Comparison of ENCODE assay signal across 9 mouse cellular contexts in the genomic region with DNA sequence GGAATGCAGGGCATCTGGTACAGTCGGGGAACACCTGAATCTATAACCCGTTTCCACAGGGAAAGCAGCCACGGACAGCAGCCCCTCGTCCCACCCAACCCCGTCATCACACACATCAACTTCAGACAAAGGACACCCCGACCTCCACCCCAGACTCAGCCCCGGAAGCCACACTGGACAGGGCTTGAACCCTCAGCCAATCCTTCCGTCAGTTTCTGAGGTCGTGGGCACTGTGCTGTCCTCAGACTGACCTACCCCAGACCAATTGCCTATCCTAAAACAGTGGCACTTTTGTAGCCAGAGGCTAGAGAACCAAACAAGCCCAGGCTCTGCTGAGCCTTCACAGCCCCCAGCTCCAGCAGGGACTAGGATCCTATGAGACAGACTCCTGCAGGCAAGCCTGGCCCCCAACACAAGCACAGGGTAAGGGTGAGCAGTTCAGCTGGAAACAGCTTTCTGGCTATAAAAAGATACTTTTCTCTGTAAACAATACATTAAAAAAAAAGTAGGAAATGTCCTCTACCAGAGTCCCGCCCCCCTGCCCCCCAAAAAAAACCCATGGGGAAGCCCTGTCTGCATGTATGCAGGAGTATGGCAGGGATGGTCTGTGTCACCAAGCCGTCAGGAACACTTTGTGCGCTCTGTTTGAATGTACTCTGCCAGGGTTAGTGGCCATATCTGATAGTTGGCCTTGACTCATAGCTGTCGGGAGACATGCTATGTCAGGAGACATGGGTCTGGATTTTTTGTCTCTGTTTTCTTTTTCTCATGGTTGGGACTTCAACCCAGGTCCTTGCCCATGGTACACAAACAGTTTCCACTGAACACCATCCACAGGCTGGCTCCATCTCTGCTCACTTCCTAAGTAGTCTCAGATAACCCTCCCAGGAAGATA. TPM values are rescaled to one million over a fixed set of nuclear protein-coding genes. Genes with fewer than 3 reads are reported as not detected.
A peak's percentile ranks its signal among the peaks of the same experiment; 100 is the strongest.
DNase-seq lines count a peak whose midpoint lies in the region; ATAC-seq lines count a peak whose summit lies in the region.
"Had no signal": no experiment of that assay in that cellular context is flagged by ENCODE, and none has a peak within 500 bp of the region (broad histone marks: within the 10 kb centered on the region; RNA-seq: fewer than 3 reads in every experiment).

No protein-coding gene starts in this region.

- no peak for DNase-seq in kidney, adult 9 months
- DNase-seq in embryo, embryonic 9.5 days (ENCODE audit: extremely low spot score): peak; percentile 8
- DNase-seq in heart, postnatal 36 days: peak; percentile 24 to 44
- peak; percentile 45 for DNase-seq in lung, postnatal 25 days (ENCODE audit: low spot score)
- DNase-seq in ovary, postnatal 14 days (ENCODE audit: low spot score): no peak
- no peak for DNase-seq in frontal cortex, postnatal 36 days (ENCODE audit: low spot score in 2 of 2)
- DNase-seq: cerebellum, postnatal 25 days had no signal

- H3K4me3 ChIP-seq in kidney, embryonic 15.5 days (replicated peaks): no peak overlapping the region
- no peak overlapping the region for H3K4me3 ChIP-seq in forebrain, embryonic 13.5 days

- ATAC-seq in kidney, embryonic 15.5 days (replicated peaks; ENCODE audit: low FRiP score): no peak
- no peak for ATAC-seq in forebrain, embryonic 13.5 days

- intact Hi-C loops in heart, postnatal 36 days (cut with DNase I): loop anchor here (1.0 to 5.0 kb wide), 4 partner anchors 24 to 133 kb away; partner anchors contain the start of gene Inpp5a

- H3K36me3 ChIP-seq in kidney, embryonic 15.5 days: no peaks in the 10 kb centered on the region
- H3K36me3 ChIP-seq in forebrain, embryonic 13.5 days (ENCODE audit: poor library complexity, severe bottlenecking): no peaks in the 10 kb centered on the region

- H3K27ac ChIP-seq in kidney, embryonic 15.5 days: peak overlapping the region; percentile 86
- H3K27ac ChIP-seq in forebrain, embryonic 13.5 days: no peak overlapping the region

- no peaks in the 10 kb centered on the region for H3K27me3 ChIP-seq in kidney, embryonic 15.5 days
- H3K27me3 ChIP-seq in forebrain, embryonic 13.5 days: no peaks in the 10 kb centered on the region

- H3K9ac ChIP-seq in kidney, embryonic 15.5 days: no peak overlapping the region
- H3K9ac ChIP-seq in forebrain, embryonic 13.5 days: no peak overlapping the region

- WGBS in kidney, embryonic 15.5 days: 67% methylated on average over 13 of the region's 13 CpGs
- WGBS in forebrain, embryonic 13.5 days: 85% methylated on average over 13 of the region's 13 CpGs

- no peak overlapping the region for H3K4me2 ChIP-seq in kidney, embryonic 15.5 days
- H3K4me2 ChIP-seq in forebrain, embryonic 13.5 days: no peak overlapping the region

- peaks cover 50% of the 10 kb centered on the region for H3K4me1 ChIP-seq in kidney, embryonic 15.5 days
- H3K4me1 ChIP-seq in forebrain, embryonic 13.5 days: peaks cover 31% of the 10 kb centered on the region

- no peaks in the 10 kb centered on the region for H3K9me3 ChIP-seq in kidney, embryonic 15.5 days (replicated peaks)
- no peaks in the 10 kb centered on the region for H3K9me3 ChIP-seq in forebrain, embryonic 13.5 days (replicated peaks)

RNA-seq across cellular contexts. Expression of gene Inpp5a, which starts 23.7 kb away (rescaled TPM):
- polyA plus RNA-seq in kidney, embryonic 15.5 days (2015; fragmentation: Nextera tagmentation; extraction: Ambion mirVana): 19.1 and 22.2 TPM in 2 replicates
- 100 to 1,000 TPM; 273 to 286 TPM for total RNA-seq in heart, postnatal 36 days (2021)
- polyA plus RNA-seq in forebrain, embryonic 13.5 days (2015; fragmentation: Nextera tagmentation; extraction: Ambion mirVana): 9.7 and 11.1 TPM in 2 replicates

Comparison
In these comparisons a context has a peak if more than half of its experiments do, and no peak if none do; other contexts are left out.
1. DNase-seq: peak in embryo, embryonic 9.5 days (single experiment), heart, postnatal 36 days (2 of 2) and lung, postnatal 25 days (single experiment); none in kidney, adult 9 months (single experiment), ovary, postnatal 14 days (single experiment) and frontal cortex, postnatal 36 days (0 of 2).